Mouse (Mus musculus): Measurements from ENCODE around the gene Trim50. TPM values are rescaled to one million over a fixed set of nuclear protein-coding genes. Genes with fewer than 3 reads are reported as not detected.

Gene Trim50
- total and polyA plus RNA-seq, 3 experiments = not detected

GRCm38 (mm10) chr5:135349862-135350261 is 3.2 kb upstream of the Trim50 start, which contains the start of gene Fkbp6:
Fkbp6 (minus strand) TSS chr5:135350044.
- in situ Hi-C loops (cut with MboI; ENCODE audit: low pct_ligation_motif_present, low pct_unique_long_range_greater_than_20kb, low sequenced_read_pairs) = no loop called here
- Histone ChIP-seq H3K9ac (ENCODE audit: insufficient read depth, low read depth) (no peak within 1 kb of the TSS), H3K27ac (ENCODE audit: insufficient read depth, low read depth) (no peak within 1 kb of the TSS), H3K79me2 (replicated peaks; ENCODE audit: control insufficient read depth, extremely low read depth, insufficient read depth, poor library complexity, severe bottlenecking) (no peaks in the 10 kb centered on the region), H3K4me1 (ENCODE audit: control insufficient read depth in 1 of 2, insufficient read depth in 2 of 2) (peaks cover 0 to 3% of the 10 kb centered on the region in 2 experiments; a peak in 1 of 4 replicates), H3K4me2 (ENCODE audit: insufficient read depth, low read depth, poor library complexity, severe bottlenecking) (no peak within 1 kb of the TSS), H3K27me3 (replicated peaks) (peaks cover 64% of the 10 kb centered on the region), H3K36me3 (replicated peaks in 1 of 2; ENCODE audit: control insufficient read depth in 1 of 2, insufficient read depth in 1 of 2, low read length in 1 of 2) (no peaks in the 10 kb centered on the region), H3K4me3 (replicated peaks in 1 of 3; ENCODE audit: low read depth in 2 of 3, low read length in 2 of 3, poor library complexity in 1 of 3) (no peak within 1 kb of the TSS), H3K9me3 (replicated peaks; ENCODE audit: low read length) (no peaks in the 10 kb centered on the region)
- no peak for DNase-seq (ENCODE audit: extremely low read depth)
- dilution Hi-C loops (cut with MboI; ENCODE audit: extremely low pct_ligation_motif_present, extremely low pct_unique_long_range_greater_than_20kb, low sequenced_read_pairs) = no loop called here
- TF ChIP-seq MAZ (IDR thresholded peaks at IDR 0.05; ENCODE audit: low read depth, low read length) (no peak), CHD1 (IDR thresholded peaks at IDR 0.05; ENCODE audit: low read depth, low read length) (no peak), POLR2A (IDR thresholded peaks at IDR 0.05; ENCODE audit: low read depth, low read length) (no peak), KAT2A (IDR thresholded peaks at IDR 0.05; ENCODE audit: insufficient replicate concordance, low read length) (no peak), SMC3 (IDR thresholded peaks at IDR 0.05; ENCODE audit: low read depth, low read length) (no peak), SIN3A (IDR thresholded peaks at IDR 0.05; ENCODE audit: low read length) (no peak), PAX5 (IDR thresholded peaks at IDR 0.05; ENCODE audit: low read length) (no peak), BHLHE40 (IDR thresholded peaks at IDR 0.05; ENCODE audit: low read depth, low read length) (no peak), POLR2AphosphoS2 (IDR thresholded peaks at IDR 0.05; ENCODE audit: low read depth, low read length) (no peak), ZMIZ1 (IDR thresholded peaks at IDR 0.05; ENCODE audit: low read depth, low read length) (no peak), UBTF (IDR thresholded peaks at IDR 0.05; ENCODE audit: low read depth, low read length) (no peak), ETS1 (conservative IDR thresholded peaks at IDR 0.05; ENCODE audit: low read depth, low read length) (no peak), CTCF (conservative IDR thresholded peaks at IDR 0.05 in 1 of 2, IDR thresholded peaks at IDR 0.05 in 1 of 2; ENCODE audit: low read depth in 2 of 2, low read length in 2 of 2) (no peak), TBP (conservative IDR thresholded peaks at IDR 0.05; ENCODE audit: low read depth, low read length) (no peak), USF1 (IDR thresholded peaks at IDR 0.05; ENCODE audit: low read depth, low read length) (no peak)

GRCm38 (mm10) chr5:135351606-135352005 is 1.5 kb upstream of the Trim50 start:
- H3K4me1 ChIP-seq (ENCODE audit: control insufficient read depth in 1 of 2, insufficient read depth in 2 of 2) = peaks cover 0 to 3% of the 10 kb centered on the region in 2 experiments; a peak in 1 of 4 replicates
- in situ Hi-C loops (cut with MboI; ENCODE audit: low pct_ligation_motif_present, low pct_unique_long_range_greater_than_20kb, low sequenced_read_pairs) = no loop called here
- no peak for DNase-seq (ENCODE audit: extremely low read depth)
- H3K27me3 ChIP-seq (replicated peaks) = peaks cover 64% of the 10 kb centered on the region
- TF ChIP-seq HCFC1 (IDR thresholded peaks at IDR 0.05; ENCODE audit: low read depth, low read length) = no peak
- no peak for TF ChIP-seq CHD1 (IDR thresholded peaks at IDR 0.05; ENCODE audit: low read depth, low read length)
- TF ChIP-seq POLR2AphosphoS2 (IDR thresholded peaks at IDR 0.05; ENCODE audit: low read depth, low read length) = no peak
- TF ChIP-seq ETS1 (conservative IDR thresholded peaks at IDR 0.05; ENCODE audit: low read depth, low read length) = no peak
- TF ChIP-seq USF2 (conservative IDR thresholded peaks at IDR 0.05; ENCODE audit: low read depth, low read length) = no peak
- TF ChIP-seq CTCF (conservative IDR thresholded peaks at IDR 0.05 in 1 of 2, IDR thresholded peaks at IDR 0.05 in 1 of 2; ENCODE audit: low read depth in 2 of 2, low read length in 2 of 2) = no peak
- TF ChIP-seq MEF2A (IDR thresholded peaks at IDR 0.05; ENCODE audit: borderline replicate concordance, low read depth, low read length) = no peak
- TF ChIP-seq MYC (IDR thresholded peaks at IDR 0.05; ENCODE audit: low read depth, low read length) = no peak
- TF ChIP-seq ELF1 (IDR thresholded peaks at IDR 0.05; ENCODE audit: low read depth, low read length) = no peak
- no peak for TF ChIP-seq MXI1 (IDR thresholded peaks at IDR 0.05; ENCODE audit: low read depth, low read length)
- TF ChIP-seq RCOR1 (conservative IDR thresholded peaks at IDR 0.05; ENCODE audit: low read depth, low read length) = no peak
- no peak for TF ChIP-seq RAD21 (IDR thresholded peaks at IDR 0.05; ENCODE audit: low read depth, low read length)
- TF ChIP-seq CHD2 (IDR thresholded peaks at IDR 0.05; ENCODE audit: low read length) = no peak
- H3K4me3 ChIP-seq (replicated peaks in 1 of 3; ENCODE audit: low read depth in 2 of 3, low read length in 2 of 3, poor library complexity in 1 of 3) = no peak overlapping the region
- dilution Hi-C loops (cut with MboI; ENCODE audit: extremely low pct_ligation_motif_present, extremely low pct_unique_long_range_greater_than_20kb, low sequenced_read_pairs) = no loop called here
- no peak overlapping the region for H3K4me2 ChIP-seq (ENCODE audit: insufficient read depth, low read depth, poor library complexity, severe bottlenecking)
- H3K9me3 ChIP-seq (replicated peaks; ENCODE audit: low read length) = no peaks in the 10 kb centered on the region
- no peaks in the 10 kb centered on the region for H3K36me3 ChIP-seq (replicated peaks in 1 of 2; ENCODE audit: control insufficient read depth in 1 of 2, insufficient read depth in 1 of 2, low read length in 1 of 2)
- no peaks in the 10 kb centered on the region for H3K79me2 ChIP-seq (replicated peaks; ENCODE audit: control insufficient read depth, extremely low read depth, insufficient read depth, poor library complexity, severe bottlenecking)
- H3K9ac ChIP-seq (ENCODE audit: insufficient read depth, low read depth) = no peak overlapping the region
- no peak overlapping the region for H3K27ac ChIP-seq (ENCODE audit: insufficient read depth, low read depth)

Measured in CH12.LX (cell line).